Mouse (Mus musculus) megakaryocyte progenitor cell, adult 5-6 weeks (primary cell): ENCODE results near the gene Myl4. TPM values are rescaled to one million over a fixed set of nuclear protein-coding genes. Genes with fewer than 3 reads are reported as not detected.
"Not testable (repeated sequence)": the region's sequence is repeated elsewhere in the genome, so short reads cannot be mapped to it uniquely, and the experiment has no call there.

Experiments used
- ATAC-seq: replicated peaks from 2 replicates; pipeline ENCODE4 v1.8.0; 2016; ENCODE audit warnings: mild to moderate bottlenecking, moderate TSS enrichment, inconsistent platforms; ENCODE audit not compliant: poor library complexity
- total RNA-seq, 2 experiments: library from RNA; stranded (forward) in 1 of 2; stranded (reverse) in 1 of 2; fragments of 157-497, 149-512 nt in 1 of 2; fragments of 200-1000 nt in 1 of 2; gene quantifications; 2 replicates each; pipeline versions ENCODE4 v1.2.3 to v1.2.4; 2015 to 2017

Gene Myl4
- total RNA-seq, 2 experiments from 2014 or later, result 3.2 to 4.9 TPM

GRCm38 (mm10) chr11:104570515-104570914 lies 20.1 kb downstream of the Myl4 start:
- not testable (repeated sequence) for ATAC-seq

GRCm38 (mm10) chr11:104571373-104571772 lies 20.9 kb downstream of the Myl4 start:
- peak; percentile 90 for ATAC-seq

DNA sequence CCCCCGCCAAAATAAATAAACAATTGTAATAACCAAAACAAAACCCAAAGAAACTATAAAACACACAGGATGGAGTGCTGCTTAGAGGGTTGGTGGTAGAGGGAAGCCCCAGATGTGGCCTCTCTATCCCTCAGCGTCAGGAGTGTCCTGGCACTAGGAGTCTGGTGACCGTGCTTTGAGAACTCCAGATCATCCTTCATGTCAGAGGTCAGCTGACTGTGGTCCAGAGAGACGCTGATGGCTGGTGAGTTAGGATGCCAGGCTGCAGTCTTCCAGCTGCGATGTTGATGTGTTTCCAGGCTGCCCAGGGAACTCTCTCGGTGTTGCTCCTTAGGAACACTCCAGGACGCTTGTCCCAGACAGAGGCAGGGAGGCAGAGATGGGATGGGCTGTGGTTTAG lies 21.6 kb downstream of the Myl4 start:
- ATAC-seq, result no peak

DNA sequence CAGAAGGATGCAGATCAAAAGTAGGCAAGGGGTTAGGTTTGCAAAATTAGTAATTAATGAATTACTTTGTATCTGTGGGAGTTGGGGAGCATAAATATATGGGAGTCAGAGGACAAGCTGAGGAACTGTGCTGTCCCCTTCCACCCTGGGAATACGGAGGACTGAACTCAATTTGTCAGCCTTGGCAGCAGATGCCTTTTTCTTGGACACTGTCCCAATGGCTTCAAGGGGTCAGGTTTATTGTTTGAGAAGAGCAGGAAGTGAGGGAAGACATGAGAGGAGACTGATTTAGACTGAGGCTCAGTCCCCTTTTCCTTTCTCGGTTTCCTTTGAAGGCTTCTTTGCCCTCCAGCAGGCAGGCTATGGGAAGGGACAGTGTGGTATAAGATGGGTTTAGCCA lies 22.1 kb downstream of the Myl4 start:
- no peak for ATAC-seq

DNA sequence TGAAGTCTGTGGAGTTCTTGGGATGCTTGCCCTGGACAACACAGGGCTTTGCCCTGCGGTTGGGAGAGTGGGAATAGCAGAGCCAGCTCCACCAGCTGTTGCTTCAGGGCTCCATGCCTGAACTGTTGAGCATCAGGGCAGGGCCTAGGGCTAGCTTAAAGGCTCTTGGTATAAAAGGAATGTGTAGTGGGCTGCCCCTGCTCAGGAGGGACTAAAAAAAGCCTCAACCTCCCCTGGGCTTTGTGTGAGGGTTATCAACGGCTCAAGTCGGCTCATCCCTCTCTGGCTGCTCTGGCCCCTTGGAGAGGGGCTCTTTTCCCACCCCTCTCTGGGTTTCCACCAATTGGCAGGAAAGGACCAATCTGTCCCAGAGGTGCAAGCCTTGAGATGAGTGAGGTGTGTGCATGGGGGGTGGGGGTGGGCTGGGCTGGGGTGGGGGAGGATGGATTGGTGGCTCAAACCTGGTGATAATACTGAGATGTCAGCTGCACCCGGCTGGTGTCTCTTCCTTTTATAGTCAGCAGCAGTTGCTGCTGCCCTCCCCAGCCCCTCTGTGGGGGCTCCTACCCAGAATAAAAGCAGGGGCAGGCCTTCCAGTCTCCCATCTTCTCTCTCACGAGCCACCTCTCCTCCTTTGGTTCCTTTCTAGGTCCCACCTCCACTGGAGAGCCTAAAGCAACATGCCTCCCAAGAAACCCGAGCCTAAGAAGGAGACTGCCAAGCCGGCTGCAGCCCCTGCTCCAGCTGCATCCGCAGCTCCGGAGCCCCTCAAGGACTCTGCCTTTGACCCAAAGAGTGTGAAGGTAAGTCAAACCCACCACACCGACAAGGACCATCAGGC lies 26.5 kb downstream of the Myl4 start:
- ATAC-seq, result no peak

- ATAC-seq, result no peak
These were observed 27.6 kb downstream of the Myl4 start for GRCm38 (mm10) chr11:104578074-104578473.

- peak; percentile 12; the same call in 1 of the 2 replicates for ATAC-seq
These were observed 28.6 kb downstream of the Myl4 start for GRCm38 (mm10) chr11:104579084-104579483.

DNA sequence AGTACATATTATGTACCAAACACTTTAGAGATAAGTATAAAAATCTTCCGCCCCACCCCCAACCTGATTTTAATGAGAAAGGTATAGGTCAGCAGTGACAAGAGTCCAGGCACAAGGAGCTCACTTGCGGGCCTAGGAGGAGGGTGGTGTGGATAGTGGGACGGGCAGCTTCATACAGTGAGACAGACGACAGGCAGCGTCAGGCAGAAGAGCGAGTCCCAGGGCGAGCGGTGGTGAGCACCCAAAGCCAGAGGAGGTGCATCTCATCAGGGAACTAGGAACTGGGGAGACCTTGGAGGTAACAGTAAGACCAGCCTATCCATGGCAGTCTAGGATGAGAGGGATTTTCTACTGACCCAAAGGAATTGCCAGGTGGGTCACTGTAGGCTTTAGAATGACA lies 29.1 kb downstream of the Myl4 start:
- no peak for ATAC-seq

DNA sequence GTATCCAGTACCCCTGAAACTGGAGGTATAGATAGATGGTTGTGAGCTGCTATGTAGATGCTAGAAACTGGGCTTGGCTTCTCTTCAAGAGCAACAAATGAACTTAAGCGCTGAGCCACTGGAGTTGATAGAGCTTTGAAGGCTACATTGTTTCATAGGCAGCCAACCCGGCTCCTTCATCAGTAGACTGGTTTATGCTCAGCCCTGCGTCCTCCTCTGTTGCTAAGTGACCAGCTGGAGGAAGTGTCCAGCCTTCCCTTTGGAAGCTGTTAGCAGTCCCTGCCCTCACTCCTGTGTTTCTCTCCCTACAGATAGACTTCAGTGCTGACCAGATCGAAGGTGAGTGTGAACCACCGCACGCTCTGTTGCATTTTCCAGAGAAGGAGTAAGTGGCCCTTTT lies 29.6 kb downstream of the Myl4 start:
- ATAC-seq, result no peak

DNA sequence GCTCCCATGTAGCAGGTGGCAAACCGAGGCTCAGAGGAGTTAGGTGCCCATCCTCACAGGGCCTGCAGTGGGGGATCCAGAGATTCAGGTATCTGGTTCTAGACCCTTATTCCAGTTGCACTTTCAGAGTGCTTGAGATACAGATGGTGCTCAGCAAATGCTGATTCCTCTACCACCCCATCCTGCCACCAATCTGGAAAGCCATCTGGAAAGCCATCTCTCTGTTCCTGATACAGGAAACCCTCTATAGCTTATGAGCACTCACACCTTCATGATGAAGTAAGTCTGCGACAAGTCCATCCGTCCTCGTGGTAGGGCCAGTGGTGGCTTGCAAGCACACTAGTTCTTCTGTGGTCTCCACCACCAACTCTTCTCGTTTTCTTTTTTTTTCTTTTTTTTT lies 30.1 kb downstream of the Myl4 start:
- no peak for ATAC-seq

DNA sequence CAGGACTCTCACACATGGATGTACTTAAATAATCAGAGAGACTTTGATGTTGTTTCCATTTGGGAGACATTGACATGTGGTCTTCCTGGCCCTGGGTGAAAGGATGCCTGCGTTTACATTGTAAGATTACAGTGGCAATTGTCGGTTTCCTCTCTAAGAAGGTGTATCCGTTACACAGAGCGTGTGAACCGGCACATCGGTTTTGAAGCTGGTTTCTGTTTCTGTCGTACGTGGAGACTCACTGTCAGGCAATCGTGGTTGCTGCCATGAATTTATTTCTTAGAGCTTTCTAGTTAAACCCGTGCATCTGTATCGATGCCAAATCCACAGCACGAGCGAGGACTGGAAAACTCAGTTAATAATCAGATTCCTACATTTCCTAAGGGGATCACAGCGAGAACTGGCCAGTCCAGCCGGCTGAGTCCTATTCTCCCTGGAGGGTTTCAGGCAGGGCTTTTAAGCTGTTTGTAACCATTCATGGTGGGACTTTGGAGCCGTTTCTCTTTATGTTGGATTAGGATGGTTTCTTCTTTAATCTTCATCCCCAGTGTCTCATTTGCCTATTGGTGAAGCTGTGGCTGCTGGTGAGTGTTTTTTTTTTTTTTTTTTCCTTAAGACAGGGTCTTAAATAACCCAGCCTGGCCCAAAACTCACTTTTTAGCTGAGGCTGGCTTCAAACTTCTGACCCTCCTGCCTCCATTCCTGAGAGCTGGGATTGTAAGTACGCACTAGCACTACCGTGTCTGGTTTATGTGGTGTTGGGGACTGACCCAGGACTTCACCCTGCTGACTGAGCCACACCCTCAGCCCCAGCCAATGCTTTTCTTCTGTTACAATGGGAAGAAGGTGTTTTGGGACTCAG lies 31.2 kb downstream of the Myl4 start:
- ATAC-seq, result peak; percentile 36

- ATAC-seq, result no peak
These were observed 31.8 kb downstream of the Myl4 start for GRCm38 (mm10) chr11:104582308-104582606.

DNA sequence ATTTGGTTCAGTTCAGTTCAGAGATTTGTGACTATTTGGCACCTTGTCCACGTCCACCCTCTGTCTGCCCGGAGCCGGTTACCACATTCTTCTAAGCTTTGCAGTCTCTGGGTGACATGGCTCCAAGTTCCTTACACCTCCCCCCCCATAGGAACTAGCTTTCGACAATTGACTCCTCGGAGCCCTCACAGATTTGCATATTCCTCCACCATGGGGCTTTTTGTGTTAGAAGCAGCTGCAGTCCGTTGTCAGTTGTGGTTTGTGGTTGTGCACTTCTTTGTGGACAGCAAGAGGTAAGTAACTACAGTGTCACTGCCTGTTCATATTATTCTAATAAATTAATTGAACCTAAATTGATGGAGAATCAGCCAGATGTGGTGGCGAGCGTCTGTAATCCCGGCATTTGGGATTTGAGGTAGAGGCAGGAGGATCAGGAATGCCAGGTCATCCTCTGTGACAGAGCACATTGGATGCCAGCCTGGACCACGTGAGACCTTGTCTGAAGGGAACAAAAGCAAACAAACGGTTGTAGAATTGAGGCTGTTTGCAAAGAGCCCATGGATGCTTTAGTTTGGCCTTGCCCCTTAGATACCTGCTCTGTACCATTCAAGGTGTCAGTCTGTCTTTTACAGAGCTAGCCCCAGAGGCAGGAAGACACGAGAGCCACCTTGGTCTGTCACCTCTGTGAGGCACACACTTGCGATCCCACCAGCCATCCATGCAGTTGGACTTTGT lies 32.3 kb downstream of the Myl4 start:
- ATAC-seq, result peak; percentile 54

DNA sequence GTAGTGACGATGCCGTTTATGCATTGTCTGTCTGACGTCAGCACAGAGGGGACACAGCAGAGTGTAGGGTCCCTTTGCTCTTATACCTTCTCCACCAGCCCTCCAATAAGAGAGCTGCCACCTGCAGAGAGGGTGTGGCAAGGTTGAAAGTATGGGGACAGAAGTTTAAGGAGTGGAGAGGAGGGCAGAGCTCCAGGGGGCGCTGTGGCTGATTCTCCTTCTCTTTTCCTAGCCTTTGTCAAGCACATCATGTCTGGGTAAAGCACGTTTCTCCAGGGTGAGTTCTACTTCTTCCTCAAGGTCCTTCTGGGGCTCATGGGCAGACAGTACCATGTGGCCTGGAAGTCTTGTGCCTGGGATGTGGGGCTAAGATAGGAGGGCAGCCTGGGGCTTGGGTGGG lies 35.0 kb downstream of the Myl4 start:
- ATAC-seq, result no peak

DNA sequence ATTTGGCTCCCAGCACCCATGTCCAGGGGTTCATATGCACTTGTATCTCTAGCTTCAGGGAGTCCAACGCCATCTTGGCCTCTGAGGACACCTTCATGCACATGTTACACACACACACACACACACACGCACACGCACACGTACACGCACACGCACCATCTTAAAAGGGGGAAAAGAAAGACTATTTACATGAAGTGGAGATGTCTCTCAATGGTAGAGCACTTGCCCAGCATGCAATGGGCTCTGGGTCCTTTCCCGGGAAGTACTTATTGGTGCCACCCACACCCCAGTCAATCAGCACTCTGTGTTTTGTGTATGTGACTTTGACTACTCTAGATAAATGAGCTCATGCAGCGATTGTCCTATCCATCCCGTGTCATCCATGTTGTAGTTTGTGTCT lies 37.4 kb downstream of the Myl4 start:
- ATAC-seq, result no peak

DNA sequence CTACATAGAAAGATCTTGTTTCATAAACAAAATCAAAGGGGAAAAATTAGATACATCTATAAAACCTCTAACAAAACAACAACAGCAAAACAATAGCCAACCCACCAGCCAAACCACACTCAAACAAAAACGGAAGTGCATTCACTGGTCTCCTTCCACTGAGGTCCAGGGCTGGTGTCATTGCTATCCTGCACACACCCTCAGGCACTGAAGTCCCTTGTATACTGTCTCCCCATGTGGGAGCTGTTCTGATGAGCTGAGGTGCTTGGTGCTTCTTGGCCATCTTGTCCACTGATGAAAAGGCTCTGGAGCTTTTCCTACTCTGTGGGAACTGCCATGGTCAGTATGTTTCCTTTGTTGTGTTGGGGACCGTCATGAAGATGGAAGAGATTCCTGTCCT lies 38.0 kb downstream of the Myl4 start:
- no peak for ATAC-seq

DNA sequence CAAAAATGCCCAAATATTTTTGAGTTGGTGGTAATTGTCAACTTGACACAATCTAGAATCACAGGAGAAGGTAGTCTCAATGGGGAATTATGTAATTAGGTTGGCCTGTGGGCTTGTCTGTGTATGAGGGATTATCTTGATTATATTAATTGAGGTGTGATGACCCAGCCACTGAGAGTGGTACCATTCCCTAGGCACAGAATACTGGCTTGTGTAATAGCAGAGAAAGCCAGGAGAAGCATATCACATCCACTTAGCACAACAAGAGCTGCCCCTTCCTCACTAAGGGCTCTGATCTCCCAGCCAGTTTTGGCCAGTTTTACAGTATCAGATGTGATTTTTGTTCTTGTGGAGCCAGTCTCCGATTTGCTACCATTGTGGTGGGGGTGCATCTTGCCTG lies 39.1 kb downstream of the Myl4 start:
- ATAC-seq, result no peak

- peak; percentile 99 for ATAC-seq
These were observed 39.7 kb downstream of the Myl4 start for GRCm38 (mm10) chr11:104590148-104590547.

DNA sequence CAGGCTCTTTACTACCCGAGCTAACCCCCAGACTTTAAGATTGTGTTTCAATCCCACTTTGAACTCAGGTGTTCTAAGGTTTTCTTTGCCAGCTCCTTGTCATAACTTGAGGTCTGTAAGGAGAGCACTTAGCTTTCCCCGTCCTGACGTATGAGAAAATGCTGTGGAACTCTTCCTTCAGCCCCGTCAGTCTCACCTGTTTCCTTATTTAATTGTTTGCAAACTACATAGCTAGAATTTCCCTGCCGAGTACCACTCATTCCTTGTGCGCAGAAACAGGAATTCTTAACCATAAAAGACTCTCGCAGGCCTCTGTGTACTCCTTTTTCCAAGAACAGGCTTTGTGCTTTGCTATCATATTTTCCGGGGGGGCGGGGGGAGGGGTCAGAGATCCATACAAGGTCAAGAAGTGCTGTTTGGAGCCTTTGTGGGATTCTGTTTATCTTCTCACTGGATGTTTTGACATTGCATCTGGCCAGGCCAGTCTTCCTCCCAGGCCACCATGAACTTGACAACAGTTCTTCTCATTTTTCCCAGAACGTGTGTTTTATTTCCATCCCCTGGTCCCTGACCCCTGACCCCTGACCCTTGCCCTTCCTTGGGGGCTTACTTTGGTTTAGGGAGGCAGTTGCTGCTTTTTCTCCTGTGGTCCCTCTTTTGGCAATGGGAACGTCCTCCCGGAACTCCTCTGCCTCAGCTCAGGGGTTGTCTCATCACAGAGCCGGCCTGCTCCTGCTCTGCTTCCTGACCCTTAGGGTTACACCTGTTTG lies 41.8 kb downstream of the Myl4 start:
- ATAC-seq, result no peak

DNA sequence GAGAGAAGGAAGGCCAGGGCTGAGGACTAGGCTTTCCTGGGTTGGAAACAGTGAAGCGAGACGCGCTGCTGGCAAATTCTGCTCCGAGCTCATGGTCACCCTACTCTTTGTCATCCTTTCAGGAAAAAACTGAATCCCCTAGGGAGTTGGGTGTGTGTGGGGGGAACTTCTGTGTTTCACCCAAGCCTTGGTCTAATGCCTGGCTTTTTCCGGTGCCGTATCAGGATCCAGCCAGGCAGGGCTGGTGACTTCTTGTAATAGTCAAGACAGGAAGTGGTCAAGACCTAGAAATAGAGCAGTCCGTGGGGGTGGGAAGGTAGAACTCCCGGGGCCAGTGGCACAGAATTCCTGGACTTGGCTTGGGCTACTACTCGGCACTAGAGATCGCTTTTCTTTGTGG lies 45.9 kb downstream of the Myl4 start:
- peak; percentile 71 for ATAC-seq
